In the genomic region with DNA sequence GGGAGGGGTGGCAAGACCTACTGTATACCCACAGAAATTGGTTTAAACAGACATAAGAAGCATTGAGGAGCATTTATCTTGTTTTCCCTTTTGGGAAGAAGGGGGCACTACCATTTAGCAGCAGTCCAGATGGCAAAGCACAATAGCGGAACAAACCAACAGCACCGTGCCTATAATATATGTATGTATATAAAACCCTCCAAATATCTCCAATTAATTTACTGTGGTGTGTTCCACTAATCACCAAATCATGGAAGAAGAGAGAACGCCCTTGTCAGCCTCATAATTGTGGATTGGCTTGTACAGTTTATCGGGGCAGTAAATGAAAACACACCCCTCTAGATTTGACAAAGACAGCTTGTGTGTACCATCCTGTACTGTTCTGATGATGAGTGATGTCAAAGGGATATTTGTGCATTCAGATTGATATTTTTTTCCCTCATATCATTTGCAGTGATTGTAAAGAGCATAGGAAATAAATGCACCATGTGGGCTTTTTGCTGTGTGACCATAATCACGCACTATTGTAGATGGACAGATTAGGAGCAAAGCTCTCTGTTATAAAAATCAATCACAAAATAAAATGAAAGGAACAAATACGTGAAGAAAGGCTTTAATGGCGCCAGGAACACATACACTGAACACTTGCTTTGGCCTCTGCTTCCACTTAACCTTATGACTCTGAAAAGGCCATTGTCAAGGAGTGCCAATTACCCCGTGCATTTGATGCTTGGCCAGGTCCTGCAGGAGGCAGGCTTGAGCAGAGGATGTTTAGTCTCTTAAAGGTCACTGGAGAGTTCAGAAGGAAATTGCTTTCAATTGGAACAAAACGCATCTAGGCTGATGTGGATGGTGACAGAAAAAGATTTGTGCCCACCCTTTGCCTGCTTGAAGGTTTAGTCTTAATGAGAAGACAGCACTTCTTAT, we compare ENCODE assay signal across 11 mouse cellular contexts.
DNase-seq lines count a peak whose midpoint lies in the region; ATAC-seq and TF ChIP-seq lines count a peak whose summit lies in the region.
"Had no signal": no experiment of that assay in that cellular context is flagged by ENCODE, and none has a peak within 500 bp of the region (broad histone marks: within the 10 kb centered on the region; RNA-seq: fewer than 3 reads in every experiment).

No protein-coding gene starts in this region.

- WGBS in forebrain, embryonic 13.5 days: 17% methylated on average over 9 of the region's 9 CpGs
- 45% methylated on average over 9 of the region's 9 CpGs for WGBS in limb, embryonic 10.5 days

- peak overlapping the region; percentile 43 for H3K4me2 ChIP-seq in forebrain, embryonic 13.5 days
- H3K4me2 ChIP-seq: heart, embryonic 13.5 days; intestine, embryonic 15.5 days had no signal

- TF ChIP-seq CTCF in layer of hippocampus, adult 2 months (conservative IDR thresholded peaks at IDR 0.05): peak; percentile 15; the same call in 1 of the 2 replicates

- peak overlapping the region; percentile 62; the same call in 1 of the 2 replicates for H3K27ac ChIP-seq in layer of hippocampus, adult 2 months
- H3K27ac ChIP-seq in forebrain, embryonic 13.5 days: peak overlapping the region; percentile 90
- H3K27ac ChIP-seq in limb, embryonic 10.5 days: 0 out of 2 replicates have a peak overlapping the region, but pooled peaks have one; percentile 34
- H3K27ac ChIP-seq: heart, embryonic 13.5 days; intestine, embryonic 15.5 days had no signal

- H3K4me3 ChIP-seq in layer of hippocampus, adult 2 months: peak overlapping the region; percentile 44
- H3K4me3 ChIP-seq in forebrain, embryonic 13.5 days: no peak overlapping the region
- no peak overlapping the region for H3K4me3 ChIP-seq in limb, embryonic 10.5 days
- H3K4me3 ChIP-seq: heart, embryonic 13.5 days; intestine, embryonic 15.5 days had no signal

- H3K4me1 ChIP-seq in forebrain, embryonic 13.5 days: peaks cover 28% of the 10 kb centered on the region
- peaks cover 35% of the 10 kb centered on the region for H3K4me1 ChIP-seq in limb, embryonic 10.5 days
- H3K4me1 ChIP-seq: heart, embryonic 13.5 days; intestine, embryonic 15.5 days had no signal

- no peaks in the 10 kb centered on the region for H3K36me3 ChIP-seq in forebrain, embryonic 13.5 days (ENCODE audit: poor library complexity, severe bottlenecking)
- H3K36me3 ChIP-seq in limb, embryonic 10.5 days: no peaks in the 10 kb centered on the region
- H3K36me3 ChIP-seq: heart, embryonic 13.5 days; intestine, embryonic 15.5 days had no signal

- H3K27me3 ChIP-seq in forebrain, embryonic 13.5 days: 0 out of 2 replicates have a peak, but pooled peaks cover 2% of the 10 kb centered on the region
- H3K27me3 ChIP-seq in limb, embryonic 10.5 days (ENCODE audit: low read depth, poor library complexity, severe bottlenecking): no peaks in the 10 kb centered on the region
- H3K27me3 ChIP-seq: heart, embryonic 13.5 days; intestine, embryonic 15.5 days had no signal

- 0 out of 2 replicates have a peak overlapping the region, but pooled peaks have one; percentile 12 for H3K9ac ChIP-seq in forebrain, embryonic 13.5 days
- H3K9ac ChIP-seq: heart, embryonic 13.5 days; intestine, embryonic 15.5 days had no signal

- no peaks in the 10 kb centered on the region for H3K9me3 ChIP-seq in forebrain, embryonic 13.5 days (replicated peaks)
- H3K9me3 ChIP-seq in limb, embryonic 10.5 days (replicated peaks): no peaks in the 10 kb centered on the region
- H3K9me3 ChIP-seq: heart, embryonic 13.5 days; intestine, embryonic 15.5 days had no signal

- DNase-seq in layer of hippocampus, adult 2 months (ENCODE audit: low spot score in 2 of 2): no peak
- DNase-seq in layer of hippocampus, postnatal 36 days: no peak
- peak; percentile 55 for DNase-seq in limb, embryonic 10.5 days (ENCODE audit: low spot score)
- DNase-seq in retina, embryonic 14.5 days (ENCODE audit: low spot score): peak; percentile 37
- DNase-seq in kidney, postnatal 36 days: no peak
- no peak for DNase-seq in spleen, postnatal 10 days (ENCODE audit: low spot score in 2 of 2)
- no peak for DNase-seq in T-cell, adult 2 months (ENCODE audit: low spot score)
- DNase-seq: thymus, postnatal 36 days had no signal

- ATAC-seq in forebrain, embryonic 13.5 days: peak; percentile 77
- ATAC-seq: intestine, embryonic 15.5 days had no signal

Comparison
In these comparisons a context has a peak if more than half of its experiments do, and no peak if none do; other contexts are left out.
1. DNase-seq: peak in limb, embryonic 10.5 days (single experiment) and retina, embryonic 14.5 days (single experiment); none in layer of hippocampus, adult 2 months (0 of 2), layer of hippocampus, postnatal 36 days (0 of 2), kidney, postnatal 36 days (0 of 2), spleen, postnatal 10 days (0 of 2) and T-cell, adult 2 months (single experiment).
2. H3K27ac ChIP-seq: peak in every context shown above with its lines; median percentile 90 in forebrain, embryonic 13.5 days; 62 in layer of hippocampus, adult 2 months; 34 in limb, embryonic 10.5 days.